Mouse (Mus musculus) 416B (cell line): Measurements from ENCODE around the gene Slit3.

Experiments used
- DNase-seq: peaks from one replicate; pipeline ENCODE4 v3.0.0; 2011; ENCODE audit warnings: low read depth

The Slit3 gene

GRCm38 (mm10) chr11:35693625-35694024 lies 572.6 kb downstream of the Slit3 start:
- DNase-seq, result no peak

DNA sequence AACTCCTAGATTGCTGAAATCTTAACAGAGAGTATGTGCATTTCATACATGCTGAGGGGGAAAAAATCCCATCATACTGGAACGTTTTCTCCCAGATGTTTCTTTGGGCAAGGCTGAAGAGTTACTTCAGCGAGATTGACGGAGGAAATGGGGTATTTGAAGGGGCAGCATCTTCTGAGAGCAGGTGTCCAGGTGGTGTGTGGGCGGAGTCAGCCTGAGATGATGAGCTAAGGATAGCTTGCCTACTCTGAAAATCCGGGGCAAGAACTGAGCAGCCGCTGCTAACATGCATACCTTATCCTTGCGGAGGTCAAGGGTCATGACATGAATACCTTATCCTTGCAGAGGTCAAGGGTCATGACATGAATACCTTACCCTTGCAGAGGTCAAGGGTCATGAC lies 576.5 kb downstream of the Slit3 start:
- no peak for DNase-seq

DNA sequence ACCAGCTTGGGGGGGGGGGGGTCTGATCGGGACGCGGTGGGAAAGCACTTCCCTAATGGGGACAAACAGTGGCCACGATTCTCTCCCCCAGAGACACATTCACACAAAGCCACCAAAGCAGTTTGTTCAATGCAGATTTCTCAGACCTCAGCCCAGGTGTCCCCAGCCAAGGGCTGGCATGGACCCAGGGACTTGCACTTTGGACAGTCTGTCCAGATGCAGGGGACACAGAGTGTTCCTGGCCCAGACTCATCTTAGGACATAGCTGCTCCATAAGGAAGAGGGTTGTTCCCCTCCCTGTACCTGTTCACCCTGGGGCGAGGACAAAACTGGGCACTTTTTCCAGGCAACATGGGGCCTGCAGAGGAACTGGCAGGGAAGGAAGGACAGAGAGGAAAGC lies 577.9 kb downstream of the Slit3 start:
- no peak for DNase-seq

DNA sequence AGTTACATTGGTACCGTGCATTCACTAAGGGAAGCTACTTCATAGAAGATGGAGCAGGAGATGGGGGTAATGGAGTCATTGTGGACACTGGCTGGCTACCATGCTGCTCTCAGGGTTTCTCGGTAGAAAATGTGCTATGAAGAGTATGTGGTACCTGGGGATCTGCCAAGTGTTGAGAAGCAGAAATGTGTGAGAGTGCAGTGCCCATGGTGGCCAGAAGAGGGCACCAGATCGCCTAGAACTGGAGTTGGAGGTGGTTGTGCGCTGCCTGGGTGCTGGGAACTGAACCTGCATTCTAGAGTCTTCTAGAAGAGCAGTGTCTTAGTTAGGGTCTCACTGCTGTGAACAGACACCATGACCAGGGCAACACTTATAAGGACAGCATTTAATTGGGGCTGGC lies 582.4 kb downstream of the Slit3 start:
- no peak for DNase-seq

- no peak for DNase-seq
Measured at GRCm38 (mm10) chr11:35704381-35704780, 583.4 kb downstream of the Slit3 start.

DNA sequence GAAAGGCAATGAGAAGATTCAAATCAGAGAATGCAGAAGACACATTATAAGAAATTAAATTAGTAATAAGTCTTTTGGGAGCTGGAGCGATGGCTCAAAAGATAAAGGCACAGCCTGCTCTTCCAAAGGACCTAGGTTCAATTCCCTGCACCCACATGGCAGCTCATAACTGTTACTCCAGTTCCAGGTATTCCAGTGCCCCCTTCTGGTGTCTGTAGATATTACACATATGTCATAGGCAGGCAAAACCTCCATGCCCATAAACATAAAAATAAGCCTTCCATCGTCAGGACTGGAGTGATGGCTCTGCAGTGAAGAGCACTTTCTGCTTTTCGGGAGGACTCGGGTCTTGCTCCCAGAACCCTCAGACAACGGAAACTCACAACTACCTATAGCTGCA lies 583.9 kb downstream of the Slit3 start:
- DNase-seq, result no peak

GRCm38 (mm10) chr11:35707431-35707830 lies 586.4 kb downstream of the Slit3 start:
- DNase-seq, result no peak

DNA sequence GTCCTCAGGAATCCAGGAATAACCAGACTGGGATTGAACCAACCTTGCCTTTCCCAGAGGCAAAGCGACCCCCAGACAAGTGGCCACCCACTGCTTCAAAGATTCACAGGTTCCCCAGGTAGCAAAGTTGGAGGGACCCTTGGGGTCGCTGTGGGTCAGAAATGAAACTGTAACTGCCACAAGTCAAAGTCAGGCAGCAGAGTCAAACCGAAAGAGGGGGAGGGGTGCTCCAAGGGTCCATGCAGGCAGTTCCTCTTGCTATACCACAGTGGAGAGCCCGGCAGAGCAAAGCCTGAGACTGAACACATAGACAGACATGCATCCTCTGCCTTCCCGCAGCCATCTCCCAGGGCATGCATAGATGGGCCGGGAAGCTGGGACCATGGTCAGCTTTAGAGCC lies 590.3 kb downstream of the Slit3 start:
- DNase-seq, result no peak

GRCm38 (mm10) chr11:35718881-35719280 lies 597.9 kb downstream of the Slit3 start:
- no peak for DNase-seq

DNA sequence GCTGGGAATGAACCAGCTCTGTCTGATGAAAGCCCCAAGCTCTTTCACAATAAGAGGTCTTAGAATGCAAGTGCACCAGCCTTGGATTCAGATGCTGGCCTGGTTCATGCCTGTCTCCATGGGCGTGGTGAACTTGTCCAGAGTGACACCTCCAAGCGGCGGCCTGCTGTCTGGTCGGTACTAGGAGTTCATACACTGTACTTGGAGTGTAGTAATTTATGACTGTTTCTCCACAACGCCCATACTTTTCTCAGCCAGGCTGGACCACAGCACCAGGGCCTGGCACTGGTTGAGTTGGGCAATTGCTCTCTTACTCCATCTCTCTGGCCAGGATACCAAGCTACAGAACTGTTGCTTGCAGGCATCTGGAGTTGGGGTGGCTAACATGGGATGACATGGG lies 602.9 kb downstream of the Slit3 start:
- no peak for DNase-seq

- DNase-seq, result no peak
Measured at GRCm38 (mm10) chr11:35726341-35726846, 605.4 kb downstream of the Slit3 start.

DNA sequence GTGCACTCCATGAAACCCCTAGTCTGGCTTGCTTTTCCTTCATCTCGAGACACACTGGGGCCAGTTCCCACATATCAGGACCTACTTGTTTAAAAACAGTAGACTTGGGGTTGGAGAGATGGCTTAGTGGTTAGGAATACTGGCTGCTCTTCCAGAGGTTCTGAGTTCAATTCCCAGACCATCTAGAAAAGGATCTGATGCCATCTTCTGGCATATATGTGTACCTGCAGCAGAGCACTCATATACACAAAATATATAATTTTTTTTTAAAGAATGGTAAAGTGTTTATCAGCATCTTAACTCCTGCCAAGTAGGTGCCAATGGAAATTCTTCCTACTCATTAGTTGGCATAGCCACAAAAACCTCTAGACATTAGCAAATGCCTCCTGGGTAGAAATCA lies 607.2 kb downstream of the Slit3 start:
- no peak for DNase-seq

DNA sequence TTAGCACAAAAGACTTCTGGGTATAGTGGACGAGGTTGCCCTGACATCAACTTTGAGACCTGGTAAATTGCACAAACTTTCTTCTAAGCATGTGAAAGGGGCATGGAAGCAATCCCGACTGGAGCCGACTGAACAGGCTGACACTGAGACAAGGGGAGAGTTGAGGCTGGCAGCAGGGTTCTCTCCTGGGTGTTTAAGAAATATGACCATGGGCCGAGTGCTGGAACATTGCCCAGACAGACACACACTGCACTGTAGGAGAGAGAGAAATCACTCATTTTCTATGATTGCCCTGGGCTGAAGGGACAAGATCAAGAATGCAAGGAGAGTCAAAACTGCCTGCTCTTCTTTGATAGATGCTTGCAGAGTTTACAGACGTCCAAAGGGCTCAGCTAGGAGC lies 608.2 kb downstream of the Slit3 start:
- no peak for DNase-seq

GRCm38 (mm10) chr11:35732366-35732765 lies 611.3 kb downstream of the Slit3 start:
- no peak for DNase-seq

DNA sequence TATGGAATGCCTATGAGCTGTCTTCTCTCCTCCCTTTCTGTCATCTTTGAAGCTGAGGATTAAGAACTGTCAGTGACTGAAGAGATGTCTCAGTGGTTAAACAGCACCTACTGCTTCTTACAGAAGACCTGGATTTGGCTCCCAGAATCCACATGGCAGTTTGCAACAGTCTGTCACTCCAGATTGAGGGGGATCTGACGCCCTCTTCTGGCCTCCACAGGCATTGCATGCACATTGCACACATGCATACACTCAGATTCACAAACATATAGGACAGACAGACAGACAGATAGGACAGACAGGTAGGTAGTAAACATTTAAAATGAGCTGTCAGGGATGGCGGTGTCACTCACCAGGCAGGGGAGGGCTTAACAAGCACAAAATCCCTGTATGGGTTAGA lies 615.8 kb downstream of the Slit3 start:
- no peak for DNase-seq

DNA sequence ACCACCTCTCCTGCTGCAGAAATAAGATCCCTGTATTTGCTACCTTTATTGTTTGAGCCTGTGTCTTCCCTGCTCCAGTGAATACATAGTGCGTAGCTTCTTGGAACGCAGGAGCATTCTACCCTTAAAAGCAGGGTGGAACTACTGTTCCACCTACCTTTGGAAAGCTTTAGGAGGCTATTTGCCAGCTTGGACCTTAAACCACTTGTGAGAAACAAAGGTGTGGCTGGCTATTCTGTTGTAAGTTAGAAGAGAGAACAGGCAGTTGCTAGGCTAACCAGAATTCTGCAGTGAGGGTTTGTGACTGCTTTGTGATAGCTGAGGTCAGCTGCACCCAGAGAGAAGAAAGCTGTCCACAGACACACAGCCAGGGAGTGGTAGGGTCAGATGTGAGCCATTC lies 616.2 kb downstream of the Slit3 start:
- DNase-seq, result no peak

DNA sequence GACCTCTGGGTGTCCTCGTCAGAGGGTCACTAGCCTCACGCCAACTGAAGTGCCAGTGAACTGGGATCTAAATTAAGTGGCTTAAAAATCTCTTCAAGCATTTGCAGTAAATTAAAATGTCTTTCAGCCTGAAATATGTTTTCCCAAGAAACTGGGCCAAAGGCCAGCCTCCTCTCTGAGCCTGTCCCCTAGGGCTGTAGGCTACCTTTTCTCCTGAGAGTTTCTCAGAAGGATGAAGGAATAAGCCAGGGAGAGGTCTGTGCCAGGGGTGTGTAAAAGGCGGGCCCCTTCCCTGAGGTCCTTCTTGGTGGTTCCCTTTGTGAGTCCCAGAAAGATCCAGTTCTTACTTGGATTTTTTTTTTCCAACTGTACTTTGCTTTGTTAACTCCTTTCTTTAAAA lies 617.1 kb downstream of the Slit3 start:
- no peak for DNase-seq

GRCm38 (mm10) chr11:35743586-35743985 lies 622.6 kb downstream of the Slit3 start:
- DNase-seq, result no peak

DNA sequence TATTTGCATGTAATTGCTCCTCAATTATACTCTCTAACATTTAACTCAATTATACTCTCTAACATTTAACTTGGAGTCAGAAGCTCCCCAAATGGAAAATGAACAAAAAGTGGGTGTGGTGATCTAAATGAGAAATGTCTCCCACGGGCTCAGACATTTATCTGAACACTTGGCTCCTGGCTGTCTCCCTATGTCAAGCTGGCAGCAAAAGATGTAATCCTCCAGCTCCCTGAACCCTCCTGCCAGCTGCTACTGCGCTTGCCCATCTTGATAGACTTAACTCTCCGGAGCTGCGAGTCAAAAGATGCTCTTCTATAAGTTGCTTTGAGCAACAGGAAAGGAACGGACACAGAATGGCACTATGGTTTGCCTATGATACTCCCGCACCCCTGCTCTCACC lies 623.5 kb downstream of the Slit3 start:
- no peak for DNase-seq

GRCm38 (mm10) chr11:35750578-35750977 lies 629.6 kb downstream of the Slit3 start:
- peak; percentile 47 for DNase-seq

DNA sequence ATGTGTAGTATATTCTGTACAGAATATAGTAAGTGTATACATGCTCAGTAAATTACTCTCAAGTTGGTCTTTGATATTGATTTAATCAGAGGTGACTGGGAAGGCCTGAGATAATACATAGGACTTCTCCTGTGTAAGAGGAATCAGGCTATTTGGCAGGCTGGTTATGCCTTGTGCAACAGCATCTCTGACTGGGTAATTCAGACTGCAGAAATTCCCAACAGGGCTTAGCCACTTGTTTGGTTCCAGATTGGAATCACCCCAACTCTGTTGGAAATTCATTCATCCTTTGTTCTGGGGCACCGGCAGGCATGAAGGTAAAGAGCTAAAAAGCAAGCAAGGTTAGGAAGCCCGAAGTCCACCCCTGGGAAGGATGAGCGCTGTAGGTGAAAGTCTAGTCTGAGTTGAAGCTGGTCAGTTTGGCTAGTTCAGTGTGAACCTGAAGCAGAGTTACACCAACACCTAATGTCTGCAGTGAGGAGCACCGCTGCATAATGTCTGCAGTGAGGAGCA lies 633.9 kb downstream of the Slit3 start:
- DNase-seq, result no peak

DNA sequence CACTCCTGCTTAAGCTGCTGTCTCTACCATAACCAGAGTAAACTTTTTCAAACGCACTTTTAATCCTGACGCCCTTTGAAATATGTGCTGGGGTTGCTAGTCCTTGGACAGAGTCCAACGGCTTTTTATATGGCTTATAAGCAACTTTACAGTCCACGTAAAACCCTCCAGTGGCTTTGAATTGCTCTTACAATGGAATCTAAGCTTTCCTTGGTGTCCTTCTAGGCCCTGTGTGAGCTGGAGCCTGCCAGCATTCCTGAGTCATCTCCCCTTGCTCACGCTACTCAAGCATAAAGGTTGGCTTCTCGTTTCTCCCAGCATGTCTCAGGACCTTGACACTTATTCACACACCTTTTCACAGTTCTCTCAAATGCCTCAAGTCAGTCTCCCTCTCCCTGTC lies 634.5 kb downstream of the Slit3 start:
- no peak for DNase-seq

DNA sequence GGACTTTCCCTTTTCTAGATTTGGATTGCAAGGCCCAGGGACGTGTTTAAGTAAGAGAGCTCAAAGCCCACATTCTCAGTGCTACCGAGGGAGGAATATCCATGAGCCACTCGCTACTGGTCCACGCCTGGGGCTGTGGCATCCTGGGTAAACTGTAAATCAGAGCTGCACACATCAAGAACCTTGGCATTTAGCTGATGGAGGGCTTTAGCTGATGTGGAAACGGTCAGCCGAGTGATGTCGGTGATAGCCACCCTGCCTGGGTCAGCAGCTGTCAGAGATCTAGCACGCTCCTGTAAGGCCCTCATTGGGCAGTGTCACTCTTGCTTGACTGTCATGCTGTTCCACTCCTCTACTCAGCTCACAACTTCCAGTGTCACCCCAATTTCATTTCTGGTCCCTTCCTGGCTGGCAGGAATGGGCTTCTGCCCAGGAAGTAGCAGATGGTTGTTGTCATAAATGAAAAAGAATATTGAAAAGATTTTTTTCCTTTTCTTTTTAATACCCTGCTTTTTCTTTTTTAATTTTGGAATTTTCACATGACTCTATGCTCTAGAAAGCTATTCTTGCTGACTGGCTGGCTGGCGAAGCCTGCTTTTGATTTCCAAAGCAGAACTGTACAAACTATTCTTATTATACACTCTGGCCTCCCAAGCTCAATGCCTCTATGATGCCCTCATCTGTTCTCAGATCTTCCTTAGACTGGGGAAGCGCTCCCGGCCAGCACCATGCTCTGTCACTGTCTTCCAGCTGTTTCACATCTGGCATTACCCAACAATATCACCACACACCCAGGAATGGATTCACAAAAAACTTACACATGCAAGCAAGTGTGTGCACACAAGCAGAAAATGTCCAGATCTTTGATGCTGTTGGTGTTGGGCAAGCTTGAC lies 635.6 kb downstream of the Slit3 start:
- no peak for DNase-seq
